Mouse (Mus musculus): Measurements from ENCODE around the gene Olfr49.
"Not testable (repeated sequence)": the region's sequence is repeated elsewhere in the genome, so short reads cannot be mapped to it uniquely, and the experiment has no call there.

Olfr49 gene

GRCm38 (mm10) chr14:54229849-54230248 lies 54.9 kb downstream of the Olfr49 start:
- DNase-seq: not testable (repeated sequence)

GRCm38 (mm10) chr14:54228933-54229713 lies 55.6 kb downstream of the Olfr49 start:
- no peak for DNase-seq

GRCm38 (mm10) chr14:54228501-54228900 lies 56.2 kb downstream of the Olfr49 start:
- no peak for DNase-seq
